Mouse (Mus musculus) lung, postnatal 0 days (tissue): ENCODE data around the gene Igf2bp2. TPM values are rescaled to one million over a fixed set of nuclear protein-coding genes. Genes with fewer than 3 reads are reported as not detected.

Source experiments
- ATAC-seq: fragments of 200-750 bp; cut with Nextera tagmentation; 2 replicates; pipeline ENCODE4 v1.8.0; 2017; ENCODE audit warnings: moderate library complexity
- DNase-seq: peaks from one replicate; pipeline ENCODE4 v3.0.0-alpha.2; 2016; ENCODE audit warnings: low spot score
- H3K27ac ChIP-seq: fragments of 300-500 bp; sonication (generic); 2 replicates; pipeline ENCODE4 v1.5.1; 2014; ENCODE audit warnings: antibody characterized with exemption, mild to moderate bottlenecking, low read length, mixed read lengths
- H3K27me3 ChIP-seq: fragments of 300-500 bp; sonication (generic); replicated peaks from 2 replicates; pipeline ENCODE4 v1.6.1; 2014; ENCODE audit warnings: low read length, mixed read lengths; ENCODE audit not compliant: insufficient read depth
- H3K36me3 ChIP-seq: fragments of 300-500 bp; sonication (generic); 2 replicates; pipeline ENCODE4 v1.6.1; 2014; ENCODE audit warnings: low read length, mixed read lengths; ENCODE audit not compliant: insufficient read depth
- H3K4me1 ChIP-seq: fragments of 300-500 bp; sonication (generic); 2 replicates; pipeline ENCODE4 v1.6.1; 2014; ENCODE audit warnings: antibody characterized with exemption, low read depth, low read length, mixed read lengths; ENCODE audit not compliant: insufficient read depth
- H3K4me2 ChIP-seq: fragments of 300-500 bp; sonication (generic); replicated peaks from 2 replicates; pipeline ENCODE4 v1.6.1; 2014; ENCODE audit warnings: low read depth, mild to moderate bottlenecking, low read length, moderate library complexity, mixed read lengths
- H3K4me3 ChIP-seq: fragments of 300-500 bp; sonication (generic); 2 replicates; pipeline ENCODE4 v1.5.1; 2014; ENCODE audit warnings: low read depth, low read length
- H3K9ac ChIP-seq: fragments of 300-500 bp; sonication (generic); replicated peaks from 2 replicates; pipeline ENCODE4 v1.6.1; 2014; ENCODE audit warnings: low read depth, mild to moderate bottlenecking
- H3K9me3 ChIP-seq: fragments of 300-500 bp; sonication (generic); 2 replicates; pipeline ENCODE4 v1.6.1; 2016; ENCODE audit warnings: low read length, mixed read lengths
- CTCF ChIP-seq: IDR thresholded peaks from 2 replicates; pipeline ENCODE4 v1.5.1; 2016; ENCODE audit warnings: antibody characterized with exemption, mild to moderate bottlenecking
- EP300 ChIP-seq: IDR thresholded peaks from 2 replicates; pipeline ENCODE4 v1.6.1; 2016; ENCODE audit warnings: antibody characterized with exemption, mild to moderate bottlenecking, control low read depth
- WGBS: fragments of 180-500 bp; shearing (Covaris S2); extraction: QIAGEN DNeasy Blood & Tissue Kit; methylation state at CpG from one replicate; pipeline ENCODE4 v1.1.7; 2014; 5-methylcytosine and 5-hydroxymethylcytosine counted together
- polyA plus RNA-seq: library from polyadenylated mRNA; unstranded; fragments of >200 nt; fragmentation: Nextera tagmentation; extraction: Ambion mirVana; gene quantifications from 2 replicates; pipeline ENCODE4 v1.2.1, GENCODE M21; 2015

Igf2bp2 gene
- polyA plus RNA-seq, 1 experiment from 2014 or later, result 22.2 TPM

- Histone ChIP-seq H3K4me2 (no peak overlapping the region), H3K9ac (no peak overlapping the region), H3K27ac (no peak overlapping the region), H3K4me1 (no peaks in the 10 kb centered on the region), H3K9me3 (no peaks in the 10 kb centered on the region), H3K4me3 (no peak overlapping the region), H3K36me3 (no peaks in the 10 kb centered on the region), H3K27me3 (no peaks in the 10 kb centered on the region)
- no peak for ATAC-seq
- TF ChIP-seq CTCF (peak; percentile 41), EP300 (no peak)
- no peak for DNase-seq
- WGBS, result 78% methylated on average over 2 of the region's 2 CpGs
Measured at GRCm38 (mm10) chr16:22100067-22100466, 63.0 kb downstream of the Igf2bp2 start.

DNA sequence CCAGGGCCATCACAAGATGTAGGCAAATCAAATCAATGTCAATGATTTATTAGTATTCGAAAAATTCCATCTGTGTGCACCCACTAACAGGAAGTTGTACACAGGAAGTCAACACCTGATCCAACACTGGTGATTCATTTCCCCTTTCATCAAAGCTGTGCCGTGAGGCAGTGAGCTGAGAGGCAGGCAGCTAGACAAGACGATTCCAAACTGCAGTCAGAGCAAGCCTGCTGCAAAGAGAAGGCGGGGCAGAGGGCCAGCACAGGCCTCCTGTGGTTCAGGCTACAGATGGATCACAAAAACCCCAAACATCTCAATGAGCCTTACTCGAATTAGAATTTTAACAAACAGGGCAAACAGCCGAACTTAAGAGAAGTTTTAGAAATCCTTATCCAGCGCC is 65.4 kb downstream of the Igf2bp2 start:
- TF ChIP-seq EP300 (no peak), CTCF (no peak)
- Histone ChIP-seq H3K36me3 (no peaks in the 10 kb centered on the region), H3K4me3 (no peak overlapping the region), H3K9ac (no peak overlapping the region), H3K9me3 (no peaks in the 10 kb centered on the region), H3K4me1 (no peaks in the 10 kb centered on the region), H3K27ac (no peak overlapping the region), H3K4me2 (no peak overlapping the region), H3K27me3 (no peaks in the 10 kb centered on the region)
- no peak for DNase-seq
- WGBS, result 56% methylated on average over 7 of the region's 7 CpGs
- ATAC-seq, result no peak

GRCm38 (mm10) chr16:22095751-22096150 is 67.3 kb downstream of the Igf2bp2 start:
- Histone ChIP-seq H3K4me3 (no peak overlapping the region), H3K4me1 (no peaks in the 10 kb centered on the region), H3K36me3 (no peaks in the 10 kb centered on the region), H3K9ac (no peak overlapping the region), H3K27ac (no peak overlapping the region), H3K4me2 (no peak overlapping the region), H3K9me3 (no peaks in the 10 kb centered on the region), H3K27me3 (no peaks in the 10 kb centered on the region)
- ATAC-seq, result peak; percentile 19; the same call in 1 of the 2 replicates
- no peak for TF ChIP-seq CTCF
- no peak for TF ChIP-seq EP300
- peak; percentile 34 for DNase-seq
- WGBS, result 75% methylated on average over 1 of the region's 1 CpGs

DNA sequence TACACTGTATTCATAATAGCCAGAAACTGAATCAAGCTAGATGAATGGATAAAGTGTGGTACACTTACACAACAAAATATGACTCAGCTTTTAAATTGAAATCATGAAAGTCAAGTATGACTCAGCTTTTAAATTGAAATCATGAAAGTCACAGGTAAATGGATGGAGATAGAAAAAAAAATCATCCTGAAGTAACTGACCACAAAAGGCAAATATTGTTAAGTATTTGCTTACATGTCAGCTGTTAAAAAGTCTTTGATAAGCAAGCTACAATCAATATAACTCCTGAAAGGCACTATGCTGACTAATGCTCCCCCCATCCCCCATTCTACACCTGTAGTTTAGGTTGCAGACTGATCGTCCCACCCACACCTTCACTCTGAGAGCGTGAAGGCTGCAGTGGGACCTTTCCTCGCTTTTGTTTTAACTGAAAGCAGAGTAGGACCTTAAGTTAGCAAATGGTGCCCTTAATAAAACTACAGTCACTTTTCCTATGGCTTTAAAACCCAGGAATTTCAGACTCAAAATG is 71.8 kb downstream of the Igf2bp2 start:
- Histone ChIP-seq H3K27me3 (no peaks in the 10 kb centered on the region), H3K9me3 (no peaks in the 10 kb centered on the region), H3K4me2 (no peak overlapping the region), H3K4me3 (no peak overlapping the region), H3K27ac (no peak overlapping the region), H3K9ac (no peak overlapping the region), H3K36me3 (no peaks in the 10 kb centered on the region), H3K4me1 (no peaks in the 10 kb centered on the region)
- ATAC-seq (no peak), DNase-seq (no peak)
- WGBS, result 54% methylated on average over 3 of the region's 3 CpGs
- TF ChIP-seq EP300, result no peak
- TF ChIP-seq CTCF, result no peak

DNA sequence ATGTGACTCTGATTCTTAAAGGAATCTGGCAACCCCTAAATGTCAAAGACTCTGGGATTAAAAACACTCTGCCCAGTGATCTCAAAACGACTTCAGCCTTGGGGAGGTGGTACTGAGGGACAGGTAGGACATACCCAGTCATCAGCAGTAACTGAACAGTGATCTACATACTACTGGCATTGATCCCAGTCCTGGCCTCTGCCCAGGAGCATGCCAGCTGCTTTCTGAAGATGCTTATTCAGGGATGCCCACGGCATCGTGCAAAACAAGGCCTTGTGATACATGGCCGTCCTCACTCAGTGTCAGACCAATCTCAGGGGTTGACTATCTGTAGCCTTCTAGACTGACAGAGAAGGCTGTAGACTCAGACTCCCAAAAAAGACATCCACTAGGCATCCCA is 77.7 kb downstream of the Igf2bp2 start:
- Histone ChIP-seq H3K27ac (no peak overlapping the region), H3K36me3 (peaks cover 3% of the 10 kb centered on the region; the same call in 1 of the 2 replicates), H3K9me3 (no peaks in the 10 kb centered on the region), H3K27me3 (no peaks in the 10 kb centered on the region), H3K4me1 (no peaks in the 10 kb centered on the region), H3K4me3 (no peak overlapping the region), H3K4me2 (no peak overlapping the region), H3K9ac (no peak overlapping the region)
- 86% methylated on average over 4 of the region's 4 CpGs for WGBS
- DNase-seq (no peak), ATAC-seq (no peak)
- no peak for TF ChIP-seq CTCF
- TF ChIP-seq EP300, result no peak

- Histone ChIP-seq H3K27ac (no peak overlapping the region), H3K9me3 (no peaks in the 10 kb centered on the region), H3K4me3 (no peak overlapping the region), H3K36me3 (peaks cover 3% of the 10 kb centered on the region; the same call in 1 of the 2 replicates), H3K4me1 (no peaks in the 10 kb centered on the region), H3K9ac (no peak overlapping the region), H3K27me3 (no peaks in the 10 kb centered on the region), H3K4me2 (no peak overlapping the region)
- ATAC-seq (no peak), DNase-seq (no peak)
- no peak for TF ChIP-seq CTCF
- TF ChIP-seq EP300, result no peak
- WGBS, result 76% methylated on average over 12 of the region's 12 CpGs
Measured at GRCm38 (mm10) chr16:22080125-22080710, 82.9 kb downstream of the Igf2bp2 start.

GRCm38 (mm10) chr16:22076620-22076941 is 86.5 kb downstream of the Igf2bp2 start:
- Histone ChIP-seq H3K4me2 (no peak overlapping the region), H3K9ac (no peak overlapping the region), H3K4me3 (no peak overlapping the region), H3K4me1 (no peaks in the 10 kb centered on the region), H3K36me3 (peaks cover 3% of the 10 kb centered on the region; the same call in 1 of the 2 replicates), H3K27ac (no peak overlapping the region; the same call in 1 of the 2 replicates), H3K9me3 (no peaks in the 10 kb centered on the region), H3K27me3 (no peaks in the 10 kb centered on the region)
- TF ChIP-seq EP300 (no peak; the same call in 1 of the 2 replicates), CTCF (no peak)
- WGBS, result 36% methylated on average over 4 of the region's 4 CpGs
- DNase-seq (peak; percentile 93), ATAC-seq (peak; percentile 95)
